In the genomic region with DNA sequence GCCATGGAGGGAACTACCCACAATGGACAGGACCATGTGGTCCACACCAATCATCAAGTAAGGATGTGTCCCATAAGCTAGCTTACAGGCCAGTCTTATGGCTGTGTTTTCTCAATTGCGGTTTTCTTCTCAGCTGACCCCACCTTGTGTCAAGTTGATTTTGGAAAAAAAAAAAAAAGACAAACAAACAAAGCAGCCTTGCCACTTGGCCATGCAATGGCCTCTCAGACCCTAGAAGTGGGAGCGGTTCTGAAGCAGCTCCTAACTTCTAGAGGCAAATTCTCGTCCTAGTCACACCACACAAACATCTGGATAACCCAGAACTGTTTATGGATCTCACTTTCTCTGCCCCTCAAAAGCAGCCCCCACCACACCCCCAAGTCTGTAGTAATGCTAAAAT, we compare ENCODE assay signal across 28 mouse cellular contexts. TPM values are rescaled to one million over a fixed set of nuclear protein-coding genes. Genes with fewer than 3 reads are reported as not detected.
"Had no signal": no experiment of that assay in that cellular context is flagged by ENCODE, and none has a peak within 500 bp of the region (broad histone marks: within the 10 kb centered on the region; RNA-seq: fewer than 3 reads in every experiment).

No protein-coding gene starts in this region.

- H3K4me2 ChIP-seq: embryonic facial prominence, embryonic 12.5 days; embryonic facial prominence, embryonic 13.5 days; embryonic facial prominence, embryonic 15.5 days; forebrain, embryonic 12.5 days; forebrain, embryonic 13.5 days; forebrain, embryonic 15.5 days had no signal

- H3K27ac ChIP-seq: embryonic facial prominence, embryonic 10.5 days; embryonic facial prominence, embryonic 12.5 days; embryonic facial prominence, embryonic 13.5 days; embryonic facial prominence, embryonic 15.5 days; forebrain, embryonic 10.5 days; forebrain, embryonic 12.5 days; forebrain, embryonic 13.5 days; forebrain, embryonic 15.5 days; gastrocnemius, adult 2 months had no signal

- H3K4me3 ChIP-seq: embryonic facial prominence, embryonic 10.5 days; embryonic facial prominence, embryonic 12.5 days; embryonic facial prominence, embryonic 13.5 days; embryonic facial prominence, embryonic 15.5 days; erythroblast, embryonic 14.5 days; forebrain, embryonic 10.5 days; forebrain, embryonic 12.5 days; forebrain, embryonic 13.5 days; forebrain, embryonic 15.5 days; gastrocnemius, adult 2 months had no signal

- DNase-seq: cerebellum, adult 2 months; cerebellum, adult 8-10 months; cerebellum, adult 9-10 months; cerebellum, adult 9-11 months; cerebellum, postnatal 10 days; cerebellum, postnatal 14 days; cerebellum, postnatal 25 days; cerebellum, postnatal 36 days; embryo, embryonic 11 days; forebrain, postnatal 0 days; gastrocnemius, adult 2 months; gastrocnemius, postnatal 10 days; gastrocnemius, postnatal 14 days; gastrocnemius, postnatal 25 days; gastrocnemius, postnatal 36 days; heart, adult 11 months; heart, adult 18-20 months had no signal

- H3K9ac ChIP-seq: embryonic facial prominence, embryonic 12.5 days; embryonic facial prominence, embryonic 13.5 days; embryonic facial prominence, embryonic 15.5 days; forebrain, embryonic 12.5 days; forebrain, embryonic 13.5 days; forebrain, embryonic 15.5 days; forebrain, postnatal 0 days had no signal

- H3K36me3 ChIP-seq: embryonic facial prominence, embryonic 12.5 days; embryonic facial prominence, embryonic 13.5 days; embryonic facial prominence, embryonic 15.5 days; forebrain, embryonic 12.5 days; forebrain, embryonic 15.5 days had no signal

- H3K27me3 ChIP-seq: embryonic facial prominence, embryonic 12.5 days; embryonic facial prominence, embryonic 13.5 days; embryonic facial prominence, embryonic 15.5 days; forebrain, embryonic 12.5 days; forebrain, embryonic 13.5 days; forebrain, embryonic 15.5 days had no signal

- H3K9me3 ChIP-seq: embryonic facial prominence, embryonic 10.5 days; embryonic facial prominence, embryonic 12.5 days; embryonic facial prominence, embryonic 13.5 days; embryonic facial prominence, embryonic 15.5 days; forebrain, embryonic 10.5 days; forebrain, embryonic 12.5 days; forebrain, embryonic 13.5 days; forebrain, embryonic 15.5 days had no signal

- ATAC-seq: forebrain, embryonic 13.5 days; forebrain, embryonic 14.5 days; forebrain, embryonic 15.5 days; forebrain, embryonic 16.5 days; forebrain, postnatal 0 days had no signal

RNA-seq across cellular contexts. Expression of gene Ldlrad3, which starts 41.1 kb away (rescaled TPM):
- polyA plus RNA-seq: erythroblast, embryonic 14.5 days had no signal
